Mouse (Mus musculus): ENCODE data around the gene Nod2. TPM values are rescaled to one million over a fixed set of nuclear protein-coding genes. Genes with fewer than 3 reads are reported as not detected.
A peak's percentile ranks its signal among the peaks of the same experiment; 100 is the strongest.

Gene Nod2
- polyA plus RNA-seq (2014; fragmentation: Nextera tagmentation; extraction: Ambion mirVana): 0.13 and 0.14 TPM in 2 replicates

- no peaks in the 10 kb centered on the region for H3K36me3 ChIP-seq (ENCODE audit: control insufficient read depth, insufficient read depth, low read length)
- peak within 1 kb of the TSS; percentile 28 for H3K4me3 ChIP-seq (ENCODE audit: low read depth, low read length)
- H3K27me3 ChIP-seq (ENCODE audit: control insufficient read depth, insufficient read depth, low read length): no peaks in the 10 kb centered on the region; the same call in 1 of the 2 replicates
- H3K4me1 ChIP-seq (replicated peaks; ENCODE audit: control insufficient read depth, insufficient read depth, low read length): no peaks in the 10 kb centered on the region; the same call in 1 of the 2 replicates
- ATAC-seq (ENCODE audit: low FRiP score): peak; percentile 59; the same call in 1 of the 2 replicates
- 10% methylated on average over 33 of the region's 33 CpGs for WGBS
- peak; percentile 75 for DNase-seq (ENCODE audit: low spot score)
- H3K9ac ChIP-seq (ENCODE audit: low read depth, low read length): peak within 1 kb of the TSS; percentile 49
- no peak within 1 kb of the TSS for H3K27ac ChIP-seq (ENCODE audit: low read depth, low read length)
- peak within 1 kb of the TSS; percentile 48 for H3K4me2 ChIP-seq (replicated peaks; ENCODE audit: low read depth, low read length)
- no peaks in the 10 kb centered on the region for H3K9me3 ChIP-seq (ENCODE audit: control insufficient read depth, low read length)
Observed at GRCm38 (mm10) chr8:88646837-88647778, at the start of gene Nod2. Gene Nod2, plus strand, starts transcription at chr8:88647315.

GRCm38 (mm10) chr8:88598578-88598977, 48.5 kb upstream of the Nod2 start:
- Histone ChIP-seq H3K4me1 (replicated peaks; ENCODE audit: control insufficient read depth, insufficient read depth, low read length) (no peaks in the 10 kb centered on the region), H3K27ac (ENCODE audit: low read depth, low read length) (no peak overlapping the region), H3K4me3 (ENCODE audit: low read depth, low read length) (no peak overlapping the region), H3K27me3 (ENCODE audit: control insufficient read depth, insufficient read depth, low read length) (no peaks in the 10 kb centered on the region), H3K36me3 (ENCODE audit: control insufficient read depth, insufficient read depth, low read length) (no peaks in the 10 kb centered on the region), H3K9ac (ENCODE audit: low read depth, low read length) (no peak overlapping the region), H3K4me2 (replicated peaks; ENCODE audit: low read depth, low read length) (no peak overlapping the region), H3K9me3 (ENCODE audit: control insufficient read depth, low read length) (no peaks in the 10 kb centered on the region)
- DNase-seq (ENCODE audit: low spot score): no peak
- no peak for ATAC-seq (ENCODE audit: low FRiP score)
- WGBS: 68% methylated on average over 5 of the region's 5 CpGs

GRCm38 (mm10) chr8:88599491-88599890, 47.6 kb upstream of the Nod2 start:
- no peak overlapping the region for H3K27ac ChIP-seq (ENCODE audit: low read depth, low read length)
- no peak overlapping the region for H3K9ac ChIP-seq (ENCODE audit: low read depth, low read length)
- H3K9me3 ChIP-seq (ENCODE audit: control insufficient read depth, low read length): no peaks in the 10 kb centered on the region
- no peak overlapping the region for H3K4me2 ChIP-seq (replicated peaks; ENCODE audit: low read depth, low read length)
- H3K4me1 ChIP-seq (replicated peaks; ENCODE audit: control insufficient read depth, insufficient read depth, low read length): no peaks in the 10 kb centered on the region; the same call in 1 of the 2 replicates
- no peak for ATAC-seq (ENCODE audit: low FRiP score)
- no peaks in the 10 kb centered on the region for H3K27me3 ChIP-seq (ENCODE audit: control insufficient read depth, insufficient read depth, low read length)
- H3K4me3 ChIP-seq (ENCODE audit: low read depth, low read length): no peak overlapping the region
- DNase-seq (ENCODE audit: low spot score): no peak
- no peaks in the 10 kb centered on the region for H3K36me3 ChIP-seq (ENCODE audit: control insufficient read depth, insufficient read depth, low read length)
- WGBS: 90% methylated on average over 7 of the region's 7 CpGs

GRCm38 (mm10) chr8:88603446-88603989, 43.6 kb upstream of the Nod2 start:
- Histone ChIP-seq H3K4me2 (replicated peaks; ENCODE audit: low read depth, low read length) (peak overlapping the region; percentile 46), H3K27ac (ENCODE audit: low read depth, low read length) (peak overlapping the region; percentile 62), H3K4me1 (replicated peaks; ENCODE audit: control insufficient read depth, insufficient read depth, low read length) (peaks cover 7% of the 10 kb centered on the region), H3K27me3 (ENCODE audit: control insufficient read depth, insufficient read depth, low read length) (no peaks in the 10 kb centered on the region), H3K36me3 (ENCODE audit: control insufficient read depth, insufficient read depth, low read length) (no peaks in the 10 kb centered on the region), H3K9me3 (ENCODE audit: control insufficient read depth, low read length) (no peaks in the 10 kb centered on the region), H3K4me3 (ENCODE audit: low read depth, low read length) (peak overlapping the region; percentile 24), H3K9ac (ENCODE audit: low read depth, low read length) (peak overlapping the region; percentile 44)
- DNase-seq (ENCODE audit: low spot score): peak; percentile 44
- WGBS: under 1% methylated on average over 10 of the region's 10 CpGs
- peak; percentile 31 for ATAC-seq (ENCODE audit: low FRiP score)

GRCm38 (mm10) chr8:88604065-88605038, 42.8 kb upstream of the Nod2 start:
- 5% methylated on average over 20 of the region's 20 CpGs for WGBS
- Histone ChIP-seq H3K4me3 (ENCODE audit: low read depth, low read length) (peak overlapping the region; percentile 24), H3K4me2 (replicated peaks; ENCODE audit: low read depth, low read length) (peak overlapping the region; percentile 46), H3K9ac (ENCODE audit: low read depth, low read length) (peak overlapping the region; percentile 44), H3K27ac (ENCODE audit: low read depth, low read length) (peak overlapping the region; percentile 62), H3K4me1 (replicated peaks; ENCODE audit: control insufficient read depth, insufficient read depth, low read length) (peaks cover 7% of the 10 kb centered on the region), H3K27me3 (ENCODE audit: control insufficient read depth, insufficient read depth, low read length) (no peaks in the 10 kb centered on the region), H3K9me3 (ENCODE audit: control insufficient read depth, low read length) (no peaks in the 10 kb centered on the region), H3K36me3 (ENCODE audit: control insufficient read depth, insufficient read depth, low read length) (no peaks in the 10 kb centered on the region)
- DNase-seq (ENCODE audit: low spot score) (peak; percentile 93), ATAC-seq (ENCODE audit: low FRiP score) (peak; percentile 95)

GRCm38 (mm10) chr8:88605361-88606040, 41.6 kb upstream of the Nod2 start:
- no peak for ATAC-seq (ENCODE audit: low FRiP score)
- Histone ChIP-seq H3K4me1 (replicated peaks; ENCODE audit: control insufficient read depth, insufficient read depth, low read length) (peaks cover 7% of the 10 kb centered on the region), H3K27ac (ENCODE audit: low read depth, low read length) (no peak overlapping the region), H3K4me3 (ENCODE audit: low read depth, low read length) (no peak overlapping the region), H3K36me3 (ENCODE audit: control insufficient read depth, insufficient read depth, low read length) (no peaks in the 10 kb centered on the region), H3K9ac (ENCODE audit: low read depth, low read length) (no peak overlapping the region), H3K27me3 (ENCODE audit: control insufficient read depth, insufficient read depth, low read length) (no peaks in the 10 kb centered on the region), H3K9me3 (ENCODE audit: control insufficient read depth, low read length) (no peaks in the 10 kb centered on the region), H3K4me2 (replicated peaks; ENCODE audit: low read depth, low read length) (no peak overlapping the region)
- no peak for DNase-seq (ENCODE audit: low spot score)
- WGBS: 58% methylated on average over 13 of the region's 13 CpGs

GRCm38 (mm10) chr8:88609036-88609435, 38.1 kb upstream of the Nod2 start:
- ATAC-seq (ENCODE audit: low FRiP score) (no peak), DNase-seq (ENCODE audit: low spot score) (no peak)
- Histone ChIP-seq H3K36me3 (ENCODE audit: control insufficient read depth, insufficient read depth, low read length) (no peaks in the 10 kb centered on the region), H3K4me2 (replicated peaks; ENCODE audit: low read depth, low read length) (no peak overlapping the region), H3K9me3 (ENCODE audit: control insufficient read depth, low read length) (no peaks in the 10 kb centered on the region), H3K4me3 (ENCODE audit: low read depth, low read length) (no peak overlapping the region), H3K27ac (ENCODE audit: low read depth, low read length) (no peak overlapping the region), H3K27me3 (ENCODE audit: control insufficient read depth, insufficient read depth, low read length) (no peaks in the 10 kb centered on the region), H3K9ac (ENCODE audit: low read depth, low read length) (no peak overlapping the region), H3K4me1 (replicated peaks; ENCODE audit: control insufficient read depth, insufficient read depth, low read length) (peaks cover 7% of the 10 kb centered on the region)
- WGBS: 71% methylated on average over 8 of the region's 8 CpGs

GRCm38 (mm10) chr8:88610271-88610670, 36.8 kb upstream of the Nod2 start:
- DNase-seq (ENCODE audit: low spot score): no peak
- 81% methylated on average over 6 of the region's 6 CpGs for WGBS
- Histone ChIP-seq H3K27me3 (ENCODE audit: control insufficient read depth, insufficient read depth, low read length) (no peaks in the 10 kb centered on the region), H3K27ac (ENCODE audit: low read depth, low read length) (no peak overlapping the region), H3K9ac (ENCODE audit: low read depth, low read length) (no peak overlapping the region), H3K4me2 (replicated peaks; ENCODE audit: low read depth, low read length) (no peak overlapping the region), H3K9me3 (ENCODE audit: control insufficient read depth, low read length) (no peaks in the 10 kb centered on the region), H3K4me1 (replicated peaks; ENCODE audit: control insufficient read depth, insufficient read depth, low read length) (0 out of 2 replicates have a peak, but pooled peaks cover 2% of the 10 kb centered on the region), H3K4me3 (ENCODE audit: low read depth, low read length) (no peak overlapping the region), H3K36me3 (ENCODE audit: control insufficient read depth, insufficient read depth, low read length) (no peaks in the 10 kb centered on the region)
- no peak for ATAC-seq (ENCODE audit: low FRiP score)

All from hindbrain, embryonic 11.5 days (tissue).